Mouse (Mus musculus) layer of hippocampus, adult 2 months (tissue): ENCODE results near the gene Tmem115. TPM values are rescaled to one million over a fixed set of nuclear protein-coding genes. Genes with fewer than 3 reads are reported as not detected.
A peak's percentile ranks its signal among the peaks of the same experiment; 100 is the strongest.

ENCODE experiments used
- DNase-seq, 2 experiments: peaks; one replicate each; pipeline ENCODE4 v3.0.0; 2022; ENCODE audit warnings: low spot score in 2 of 2
- H3K27ac ChIP-seq: fragments of 200-600 bp; 2 replicates; pipeline ENCODE4 v1.8.1; 2022
- H3K4me3 ChIP-seq: fragments of 200-600 bp; 2 replicates; pipeline ENCODE4 v1.8.1; 2022; ENCODE audit warnings: mild to moderate bottlenecking
- CTCF ChIP-seq: fragments of 200-600 bp; conservative IDR thresholded peaks from 2 replicates; pipeline ENCODE4 v1.8.1; 2022; ENCODE audit warnings: antibody characterized with exemption, mild to moderate bottlenecking, moderate library complexity
- total RNA-seq, 2 experiments: library from RNA; stranded (reverse); gene quantifications; 2 replicates each; pipeline ENCODE4 v1.2.3; 2021

Gene Tmem115
- total RNA-seq, 2 experiments from 2014 or later: 35.8 to 41.0 TPM

- no peak overlapping the region for H3K4me3 ChIP-seq
- DNase-seq: peak; percentile 65 to 83
- peak; percentile 96 for TF ChIP-seq CTCF
- H3K27ac ChIP-seq: no peak overlapping the region
Measured at GRCm38 (mm10) chr9:107545602-107546001, 11.9 kb downstream of the Tmem115 start.

GRCm38 (mm10) chr9:107547026-107547425 is 13.3 kb downstream of the Tmem115 start, which contains the start of gene Zmynd10:
TSS of gene Zmynd10 (plus strand) at chr9:107547298.
- DNase-seq: peak; percentile 82 to 89
- TF ChIP-seq CTCF: no peak
- H3K4me3 ChIP-seq: peak within 1 kb of the TSS; percentile 46
- peak within 1 kb of the TSS; percentile 73 for H3K27ac ChIP-seq

GRCm38 (mm10) chr9:107547957-107548356 is 14.2 kb downstream of the Tmem115 start:
- TF ChIP-seq CTCF: no peak
- Histone ChIP-seq H3K27ac (no peak overlapping the region), H3K4me3 (no peak overlapping the region)

GRCm38 (mm10) chr9:107548820-107549219 is 15.1 kb downstream of the Tmem115 start:
- no peak overlapping the region for H3K27ac ChIP-seq
- no peak for TF ChIP-seq CTCF
- no peak overlapping the region for H3K4me3 ChIP-seq
- DNase-seq: no peak

More at GRCm38 (mm10) chr9:107547957-107548356, 14.2 kb downstream of the Tmem115 start:
- DNase-seq: no peak

- TF ChIP-seq CTCF: no peak
- no peak overlapping the region for H3K4me3 ChIP-seq
- DNase-seq: no peak
Measured at GRCm38 (mm10) chr9:107549297-107550074, 15.7 kb downstream of the Tmem115 start.

GRCm38 (mm10) chr9:107550491-107551116 is 16.9 kb downstream of the Tmem115 start:
- no peak for DNase-seq
- no peak overlapping the region for H3K4me3 ChIP-seq
- no peak for TF ChIP-seq CTCF
- no peak overlapping the region for H3K27ac ChIP-seq

More at GRCm38 (mm10) chr9:107549297-107550074, 15.7 kb downstream of the Tmem115 start:
- H3K27ac ChIP-seq: no peak overlapping the region

- Histone ChIP-seq H3K4me3 (peak within 1 kb of the TSS; percentile 56), H3K27ac (peak within 1 kb of the TSS; percentile 28; the same call in 1 of the 2 replicates)
- no peak for TF ChIP-seq CTCF
- DNase-seq: no peak
Measured at GRCm38 (mm10) chr9:107551117-107551889, 17.6 kb downstream of the Tmem115 start, which contains the start of gene Rassf1. TSS of gene Rassf1 (plus strand) at chr9:107551555.

GRCm38 (mm10) chr9:107551890-107552355 is 18.2 kb downstream of the Tmem115 start:
- Histone ChIP-seq H3K4me3 (peak overlapping the region; percentile 56), H3K27ac (no peak overlapping the region)
- TF ChIP-seq CTCF: no peak
- DNase-seq: no peak

GRCm38 (mm10) chr9:107552690-107553393 is 19.1 kb downstream of the Tmem115 start:
- H3K27ac ChIP-seq: no peak overlapping the region
- H3K4me3 ChIP-seq: no peak overlapping the region
- no peak for TF ChIP-seq CTCF
- DNase-seq: no peak

- Histone ChIP-seq H3K27ac (peak overlapping the region; percentile 97), H3K4me3 (peak overlapping the region; percentile 98)
- DNase-seq: no peak
- TF ChIP-seq CTCF: no peak
Measured at GRCm38 (mm10) chr9:107553541-107554318, 20.0 kb downstream of the Tmem115 start.

- TF ChIP-seq CTCF: peak; percentile 48
- peak; percentile 90 to 94 for DNase-seq
- Histone ChIP-seq H3K4me3 (peak overlapping the region; percentile 98), H3K27ac (peak overlapping the region; percentile 97)
Measured at GRCm38 (mm10) chr9:107554319-107554825, 20.6 kb downstream of the Tmem115 start.

- Histone ChIP-seq H3K4me3 (peak overlapping the region; percentile 98), H3K27ac (peak overlapping the region; percentile 97)
- DNase-seq: no peak
- TF ChIP-seq CTCF: no peak
Measured at GRCm38 (mm10) chr9:107555031-107555457, 21.3 kb downstream of the Tmem115 start.
